Mouse (Mus musculus) C2C12 (cell line): ENCODE data around the gene Yjefn3. TPM values are rescaled to one million over a fixed set of nuclear protein-coding genes. Genes with fewer than 3 reads are reported as not detected.
A peak's percentile ranks its signal among the peaks of the same experiment; 100 is the strongest.

Experiments used
- H3K27me3 ChIP-seq: one replicate; pipeline ENCODE4 v1.6.1; 2011; ENCODE audit not compliant: control insufficient read depth, insufficient read depth, insufficient read length
- H3K36me3 ChIP-seq: one replicate; pipeline ENCODE4 v1.6.1; 2011; ENCODE audit not compliant: control insufficient read depth, insufficient read depth
- H3K4me3 ChIP-seq: one replicate; pipeline ENCODE4 v1.5.1; 2011; ENCODE audit warnings: mild to moderate bottlenecking, control low read depth; ENCODE audit not compliant: poor library complexity, insufficient read depth, severe bottlenecking
- H3K79me2 ChIP-seq: one replicate; pipeline ENCODE4 v1.6.1; 2011; ENCODE audit not compliant: control insufficient read depth, insufficient read depth
- H3K79me3 ChIP-seq: one replicate; pipeline ENCODE4 v1.6.1; 2011; ENCODE audit warnings: low read depth, control low read depth
- H3ac ChIP-seq: one replicate; pipeline ENCODE3; 2011; ENCODE audit warnings: low read depth; ENCODE audit not compliant: control insufficient read depth, insufficient read length
- CEBPB ChIP-seq: IDR thresholded peaks from one replicate; pipeline ENCODE4 v1.6.1; 2011; ENCODE audit warnings: low read depth, mild to moderate bottlenecking, control low read depth, moderate library complexity
- CTCF ChIP-seq: IDR thresholded peaks from one replicate; pipeline ENCODE4 v1.5.1; 2011; ENCODE audit not compliant: control insufficient read depth, insufficient read depth, insufficient read length
- FOSL1 ChIP-seq: IDR thresholded peaks from one replicate; pipeline ENCODE4 v1.8.0; 2011; ENCODE audit warnings: mild to moderate bottlenecking, low read length; ENCODE audit not compliant: poor library complexity, insufficient read depth, severe bottlenecking
- MAX ChIP-seq: IDR thresholded peaks from one replicate; pipeline ENCODE4 v1.6.1; 2011; ENCODE audit warnings: mild to moderate bottlenecking, control low read depth
- MYOD1 ChIP-seq: IDR thresholded peaks from one replicate; pipeline ENCODE4 v1.6.1; 2011; ENCODE audit warnings: low read depth; ENCODE audit not compliant: control insufficient read depth, insufficient read length
- MYOG ChIP-seq: IDR thresholded peaks from one replicate; pipeline ENCODE4 v1.6.1; 2011; ENCODE audit not compliant: control insufficient read depth, insufficient read length; ENCODE audit errors: extremely low read depth
- USF1 ChIP-seq: IDR thresholded peaks from one replicate; pipeline ENCODE4 v1.6.1; 2011; ENCODE audit warnings: low read depth, mild to moderate bottlenecking, control low read depth, moderate library complexity
- polyA plus RNA-seq: library from polyadenylated mRNA; unstranded; fragments of >200 nt; fragmentation: generic; extraction: Trizol; gene quantifications from one replicate; pipeline ENCODE4 v1.2.1, GENCODE M21; 2012; ENCODE audit warnings: missing spikeins

The Yjefn3 gene
- polyA plus RNA-seq, 1 experiment, result 2.6 TPM

DNA sequence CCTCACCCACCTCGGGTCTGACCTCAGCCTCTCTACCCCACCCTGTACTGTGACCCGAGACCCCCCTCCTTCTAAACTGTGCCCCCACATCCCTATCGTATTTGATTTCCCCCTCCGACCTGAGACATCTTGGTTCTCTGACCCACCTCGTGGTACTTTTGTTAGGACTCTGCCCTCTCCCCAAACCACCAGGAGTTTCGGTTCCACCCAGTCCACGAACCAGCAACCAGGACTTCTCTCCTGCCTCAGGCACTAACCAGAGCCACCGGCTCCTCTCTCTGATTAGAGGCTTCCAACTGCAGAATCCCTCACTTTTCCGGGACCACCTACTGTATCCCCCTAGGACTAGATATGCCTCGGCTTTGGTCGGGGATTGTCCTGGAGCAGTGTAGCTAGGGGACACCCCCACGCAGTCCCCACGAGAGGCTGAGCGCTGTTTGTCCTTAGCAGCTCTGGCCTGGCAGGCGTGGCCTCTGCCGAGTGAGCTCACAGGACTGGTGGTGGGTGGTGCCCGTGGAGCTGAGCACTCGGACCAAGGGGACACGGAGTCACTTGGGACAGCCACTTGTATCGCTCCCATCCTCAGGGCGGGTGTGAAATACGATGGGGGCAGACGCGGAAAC is 14.2 kb downstream of the Yjefn3 start:
- Histone ChIP-seq H3K27me3 (peaks cover 12% of the 10 kb centered on the region), H3K36me3 (peaks cover 4% of the 10 kb centered on the region), H3K79me3 (no peaks in the 10 kb centered on the region), H3ac (peak overlapping the region; percentile 18), H3K4me3 (no peak overlapping the region), H3K79me2 (no peaks in the 10 kb centered on the region)
- TF ChIP-seq MAX, result no peak
- no peak for TF ChIP-seq MYOG
- TF ChIP-seq MYOD1, result no peak
- no peak for TF ChIP-seq FOSL1
- TF ChIP-seq CTCF, result no peak
- no peak for TF ChIP-seq USF1
- TF ChIP-seq CEBPB, result no peak

- no peak for TF ChIP-seq MYOD1
- TF ChIP-seq FOSL1, result no peak
- TF ChIP-seq MYOG, result no peak
- TF ChIP-seq CEBPB, result no peak
- TF ChIP-seq CTCF, result no peak
- TF ChIP-seq USF1, result no peak
- no peak for TF ChIP-seq MAX
- Histone ChIP-seq H3K79me2 (no peaks in the 10 kb centered on the region), H3K27me3 (peaks cover 12% of the 10 kb centered on the region), H3K79me3 (no peaks in the 10 kb centered on the region), H3K36me3 (no peaks in the 10 kb centered on the region), H3ac (peak within 1 kb of the TSS; percentile 18), H3K4me3 (no peak within 1 kb of the TSS)
These were observed 14.9 kb downstream of the Yjefn3 start, which contains the start of gene Cilp2 for GRCm38 (mm10) chr8:69887289-69888243. Gene Cilp2 (minus strand): TSS chr8:69887687.

DNA sequence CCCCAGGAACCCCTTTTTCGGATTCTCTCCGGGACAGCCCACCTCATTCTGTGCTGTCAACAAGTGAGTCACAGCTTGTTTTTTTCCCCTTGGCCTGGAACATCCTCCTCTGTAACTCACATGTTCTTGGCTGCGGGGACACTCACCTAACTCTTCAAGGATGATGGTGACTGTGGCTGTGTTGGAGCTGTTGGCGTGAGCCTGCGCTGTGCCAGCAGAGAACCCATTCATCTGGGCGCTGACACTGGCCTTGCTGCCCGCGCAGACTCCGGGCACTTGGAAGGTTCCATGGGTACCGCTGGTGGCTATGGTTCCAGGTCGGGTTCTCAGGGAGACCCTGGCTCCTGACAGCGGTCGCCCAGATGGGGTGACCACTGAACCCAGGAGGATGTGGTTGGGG is 18.4 kb downstream of the Yjefn3 start:
- TF ChIP-seq MAX (no peak), USF1 (no peak), MYOG (no peak), FOSL1 (no peak), CTCF (no peak), MYOD1 (no peak), CEBPB (no peak)
- H3K27me3 ChIP-seq, result peaks cover 12% of the 10 kb centered on the region
- H3K4me3 ChIP-seq, result no peak overlapping the region

DNA sequence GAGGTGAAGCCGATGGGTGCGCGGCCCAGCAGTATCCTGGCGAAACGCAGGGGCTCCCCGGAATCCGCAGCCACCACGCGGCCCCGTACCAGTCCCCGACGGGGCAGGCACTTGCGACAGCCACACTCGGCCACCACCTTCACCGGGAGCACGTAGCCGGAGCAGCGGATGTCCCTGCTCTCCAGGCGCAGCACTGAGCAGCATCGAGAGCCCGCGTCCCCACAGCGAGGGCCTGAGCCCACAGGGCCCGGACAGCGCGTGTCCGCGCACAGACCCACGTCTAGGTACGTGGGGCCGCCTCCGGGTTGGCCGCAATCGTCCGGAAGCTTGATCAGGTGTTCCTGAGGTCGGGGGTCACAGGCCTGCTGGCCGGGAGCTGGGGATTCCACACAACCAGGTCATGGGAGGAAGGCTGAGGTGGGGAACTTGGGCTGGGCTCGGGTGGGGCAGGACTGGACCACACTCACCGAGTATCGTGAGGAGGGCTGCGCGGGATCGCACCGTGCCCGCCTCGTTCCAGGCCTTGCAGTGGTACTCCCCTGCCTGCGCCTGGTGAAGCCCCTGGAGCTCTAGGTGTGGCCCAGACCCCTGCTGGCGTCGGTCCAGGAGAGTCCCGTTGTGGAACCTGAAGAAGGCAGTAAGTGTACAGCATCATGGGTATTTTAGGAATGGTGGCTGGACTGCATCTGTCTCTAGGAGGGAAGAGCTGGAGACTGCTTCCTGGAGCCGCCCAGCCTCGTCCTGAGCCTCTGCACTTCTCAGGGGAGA is 19.5 kb downstream of the Yjefn3 start:
- H3K79me3 ChIP-seq, result no peaks in the 10 kb centered on the region
- TF ChIP-seq MYOD1, result no peak
- no peak for TF ChIP-seq MAX
- no peak for TF ChIP-seq CTCF
- no peak for TF ChIP-seq CEBPB
- no peak for TF ChIP-seq FOSL1
- no peak for TF ChIP-seq USF1
- no peak for TF ChIP-seq MYOG
- H3K36me3 ChIP-seq, result no peaks in the 10 kb centered on the region
- no peak overlapping the region for H3K4me3 ChIP-seq
- H3K27me3 ChIP-seq, result peaks cover 12% of the 10 kb centered on the region
- H3K79me2 ChIP-seq, result no peaks in the 10 kb centered on the region
- no peak overlapping the region for H3ac ChIP-seq

More for the DNA sequence above, 18.4 kb downstream of the Yjefn3 start:
- H3K79me3 ChIP-seq, result no peaks in the 10 kb centered on the region
- H3K79me2 ChIP-seq, result no peaks in the 10 kb centered on the region
- H3ac ChIP-seq, result no peak overlapping the region
- no peaks in the 10 kb centered on the region for H3K36me3 ChIP-seq
